Mouse (Mus musculus): Measurements from ENCODE around the gene Nfkb2.
A peak's percentile ranks its signal among the peaks of the same experiment; 100 is the strongest.

Nfkb2 gene

GRCm38 (mm10) chr19:46304216-46304841 lies at the start of gene Nfkb2:
Gene Nfkb2, plus strand, starts transcription at chr19:46304320.
- peak; percentile 85 for DNase-seq

DNA sequence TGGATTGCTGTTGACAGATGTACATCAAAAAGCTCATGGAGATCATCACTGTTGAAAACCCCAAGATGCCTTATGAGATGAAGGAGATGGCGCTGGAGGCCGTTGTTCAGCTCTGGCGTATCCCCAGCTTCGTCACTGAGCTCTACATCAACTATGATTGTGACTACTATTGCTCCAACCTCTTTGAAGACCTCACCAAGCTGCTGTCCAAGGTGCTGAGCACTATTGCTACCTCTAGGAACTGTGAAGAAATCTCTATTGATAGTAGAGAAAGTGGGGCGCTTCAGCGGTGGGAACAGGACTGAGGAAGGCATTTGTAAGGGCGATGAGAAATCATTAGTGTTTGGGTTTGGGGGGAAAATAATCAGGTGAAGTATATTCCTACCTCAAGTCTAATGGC lies 39.4 kb upstream of the Nfkb2 start:
- peak; percentile 46 for DNase-seq

GRCm38 (mm10) chr19:46275307-46275706 lies 28.8 kb upstream of the Nfkb2 start:
- peak; percentile 57 for DNase-seq

- DNase-seq: peak; percentile 65
Measured at GRCm38 (mm10) chr19:46282081-46282849, 21.9 kb upstream of the Nfkb2 start.

- DNase-seq: no peak
Measured at GRCm38 (mm10) chr19:46284686-46285085, 19.4 kb upstream of the Nfkb2 start.

GRCm38 (mm10) chr19:46285631-46286030 lies 18.5 kb upstream of the Nfkb2 start:
- DNase-seq: no peak

DNA sequence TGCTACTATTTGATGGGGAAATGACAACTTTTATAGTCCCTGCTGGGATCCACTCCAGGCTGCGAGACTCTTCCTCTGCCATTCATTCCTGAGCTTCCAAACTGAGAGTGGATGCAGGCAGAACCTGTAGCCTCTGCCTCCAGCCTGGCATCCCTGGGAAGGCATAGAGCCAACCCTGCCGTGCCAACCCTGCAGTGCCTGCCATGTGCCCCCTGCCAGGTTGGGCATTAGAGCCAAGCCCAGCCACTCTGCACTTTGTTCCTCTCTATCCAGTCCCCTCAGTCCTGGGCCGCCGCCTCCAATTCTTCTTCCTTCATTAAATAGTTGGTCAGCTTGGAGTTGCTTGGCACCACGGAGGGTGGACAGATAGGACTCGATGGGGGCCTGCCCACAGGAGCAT lies 18.1 kb upstream of the Nfkb2 start:
- no peak for DNase-seq

- no peak for DNase-seq
Measured at GRCm38 (mm10) chr19:46286926-46287325, 17.2 kb upstream of the Nfkb2 start.

DNA sequence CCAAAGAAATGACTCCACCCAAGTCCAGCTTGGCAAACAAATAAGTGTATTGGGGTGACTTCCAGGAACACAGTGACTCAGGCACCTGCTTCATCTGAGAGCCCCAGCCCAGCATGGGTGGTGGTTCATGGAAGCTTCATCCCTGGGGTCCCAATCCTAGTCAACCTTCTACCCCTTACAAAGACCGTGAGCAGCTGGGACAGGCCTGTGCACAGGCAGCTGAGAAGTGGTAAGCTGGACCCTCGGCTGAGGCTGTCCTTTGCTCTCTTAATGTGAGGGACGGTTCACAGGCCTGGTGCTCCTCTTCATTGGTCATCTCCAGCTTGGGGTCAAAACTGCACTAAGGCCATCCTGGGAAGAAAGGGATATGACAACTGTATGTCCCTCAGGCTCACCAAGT lies 16.6 kb upstream of the Nfkb2 start:
- DNase-seq: no peak

GRCm38 (mm10) chr19:46290535-46291105 lies 13.5 kb upstream of the Nfkb2 start:
- DNase-seq: no peak

GRCm38 (mm10) chr19:46296938-46297337 lies 7.2 kb upstream of the Nfkb2 start:
- DNase-seq: no peak

- no peak for DNase-seq
Measured at GRCm38 (mm10) chr19:46300294-46301045, 3.6 kb upstream of the Nfkb2 start.

- DNase-seq: no peak
Measured at GRCm38 (mm10) chr19:46302551-46302950, 1.6 kb upstream of the Nfkb2 start.

DNA sequence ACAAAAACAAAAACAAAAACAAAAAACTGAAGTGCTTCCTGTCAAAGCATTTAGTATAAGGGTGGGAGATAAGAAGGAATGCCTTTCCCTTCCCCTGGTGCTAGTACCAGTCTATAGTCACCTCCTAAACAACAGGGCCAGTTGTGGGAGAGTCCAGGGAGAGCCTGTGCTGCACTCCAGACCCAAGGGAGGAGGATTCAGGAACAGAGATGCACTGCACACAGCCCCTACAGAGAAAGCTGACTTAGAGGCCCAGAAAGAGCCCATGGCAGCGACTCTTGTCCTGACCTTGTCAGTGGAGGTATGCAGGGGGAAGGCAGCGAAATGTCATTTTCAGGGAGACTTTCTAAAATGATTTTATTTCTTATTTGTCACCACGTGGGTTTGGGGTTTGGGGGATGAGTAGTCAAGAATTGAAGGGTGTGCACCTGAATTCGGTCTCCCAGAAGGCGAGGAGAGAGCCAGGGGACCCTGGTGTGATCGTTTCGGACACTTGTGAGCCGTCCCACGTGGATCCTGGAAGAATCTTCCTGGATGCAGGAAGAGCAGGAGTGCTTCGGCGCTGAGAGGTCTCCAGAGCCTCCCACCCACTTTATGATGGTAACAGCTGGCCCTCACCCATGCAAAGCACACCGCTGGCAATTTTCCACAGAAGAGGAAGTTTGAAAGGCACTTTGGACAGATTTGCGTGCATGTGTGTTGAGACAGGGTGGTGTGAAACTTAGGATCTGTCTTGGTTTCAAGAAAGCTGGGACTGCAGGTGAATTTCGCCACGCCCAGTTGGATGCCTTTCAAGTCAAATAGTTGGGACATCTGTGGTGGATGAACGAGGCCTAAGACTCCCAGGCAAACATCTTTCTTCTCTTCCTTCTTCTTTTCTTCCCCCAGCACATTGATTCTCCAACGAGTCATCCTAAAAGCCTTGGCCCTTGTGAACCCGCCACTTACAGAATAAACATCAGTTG lies 587 bp upstream of the Nfkb2 start:
- DNase-seq: peak; percentile 8

DNA sequence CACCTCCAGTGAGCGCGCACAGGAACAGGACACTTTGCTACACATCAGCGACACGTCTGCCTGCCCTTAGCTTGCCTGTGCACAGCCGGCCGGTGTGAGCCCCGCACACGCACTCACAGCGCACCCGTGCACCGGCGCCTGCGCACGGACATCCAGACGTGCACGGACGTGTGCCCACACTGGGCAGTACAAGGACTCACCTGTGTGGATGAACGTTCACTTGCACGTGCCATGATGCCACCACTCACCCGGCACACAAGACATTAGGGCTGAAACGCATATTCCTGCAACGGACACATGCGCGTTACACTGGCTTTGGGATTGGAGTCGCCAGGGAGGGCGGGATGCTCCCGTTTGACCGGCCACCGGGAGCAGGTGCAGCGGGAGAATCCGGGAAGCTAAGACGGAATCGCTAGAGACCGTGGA lies 801 bp downstream of the Nfkb2 start:
- no peak for DNase-seq

- peak; percentile 94 for DNase-seq
Measured at GRCm38 (mm10) chr19:46305432-46306267, 1.5 kb downstream of the Nfkb2 start.

DNA sequence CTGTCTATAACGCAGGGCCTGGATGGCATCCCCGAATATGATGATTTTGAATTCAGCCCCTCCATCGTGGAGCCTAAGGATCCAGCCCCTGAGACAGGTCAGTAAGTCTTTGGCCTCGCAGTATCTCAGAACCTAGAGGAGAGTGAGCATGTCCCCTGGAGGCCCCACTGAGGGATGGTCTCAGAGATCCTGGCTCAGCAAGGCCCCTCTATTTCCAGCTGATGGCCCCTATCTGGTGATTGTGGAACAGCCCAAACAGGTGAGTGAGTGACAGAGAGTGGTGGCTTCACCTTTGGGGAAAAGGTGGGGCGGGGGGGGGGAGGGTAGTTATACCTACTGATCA lies 2.1 kb downstream of the Nfkb2 start:
- no peak for DNase-seq

- peak; percentile 8 for DNase-seq
Measured at GRCm38 (mm10) chr19:46306751-46307289, 2.7 kb downstream of the Nfkb2 start.

GRCm38 (mm10) chr19:46307781-46308180 lies 3.7 kb downstream of the Nfkb2 start:
- DNase-seq: peak; percentile 8

DNA sequence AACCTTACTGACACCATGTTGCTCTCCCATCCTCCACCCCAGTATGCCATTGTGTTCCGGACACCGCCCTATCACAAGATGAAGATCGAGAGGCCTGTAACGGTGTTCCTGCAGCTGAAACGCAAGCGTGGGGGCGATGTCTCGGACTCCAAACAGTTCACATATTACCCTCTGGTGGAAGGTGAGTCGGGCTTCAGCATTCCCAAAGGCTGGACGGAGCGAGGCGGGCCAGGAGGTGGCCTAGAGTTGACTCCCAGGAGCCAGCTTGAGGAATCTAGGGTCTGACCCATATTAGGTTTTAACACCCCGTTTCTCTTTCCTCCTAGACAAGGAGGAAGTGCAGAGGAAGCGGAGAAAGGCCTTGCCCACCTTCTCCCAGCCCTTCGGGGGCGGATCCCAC lies 4.2 kb downstream of the Nfkb2 start:
- DNase-seq: peak; percentile 19

Data from thymus, postnatal 4 days (tissue).